Mouse (Mus musculus) heart, postnatal 0 days (tissue): Measurements from ENCODE around the gene Ccdc187.

ENCODE experiments used
- CTCF ChIP-seq: IDR thresholded peaks from 2 replicates; pipeline ENCODE4 v1.5.1; 2016; ENCODE audit warnings: antibody characterized with exemption, control low read depth, low read depth
- EP300 ChIP-seq: IDR thresholded peaks from 2 replicates; pipeline ENCODE4 v1.6.1; 2016; ENCODE audit warnings: antibody characterized with exemption, low read depth

GRCm38 (mm10) chr2:26317371-26317770, 23.0 kb upstream of the Ccdc187 start:
- TF ChIP-seq CTCF (no peak), EP300 (no peak)
